Mouse (Mus musculus): ENCODE results near the gene Ecsit.

Ecsit gene

GRCm38 (mm10) chr9:22085022-22085834 lies at the start of gene Ecsit:
Ecsit (minus strand) TSS chr9:22085438.
- DNase-seq (ENCODE audit: low spot score in 2 of 2), result peak; percentile 96 to 97

GRCm38 (mm10) chr9:22134246-22134890 lies 49.1 kb upstream of the Ecsit start:
- no peak for DNase-seq (ENCODE audit: low spot score in 2 of 2)

GRCm38 (mm10) chr9:22132220-22132619 lies 47.0 kb upstream of the Ecsit start:
- DNase-seq (ENCODE audit: low spot score in 2 of 2), result no peak

GRCm38 (mm10) chr9:22131226-22131981 lies 46.2 kb upstream of the Ecsit start:
- peak in 1 of 2 experiments; percentile 28 for DNase-seq (ENCODE audit: low spot score in 2 of 2)

- DNase-seq (ENCODE audit: low spot score in 2 of 2), result no peak
These were observed 40.2 kb upstream of the Ecsit start for GRCm38 (mm10) chr9:22125246-22126027.

- no peak for DNase-seq (ENCODE audit: low spot score in 2 of 2)
These were observed 38.9 kb upstream of the Ecsit start for GRCm38 (mm10) chr9:22124169-22124568.

- DNase-seq (ENCODE audit: low spot score in 2 of 2), result no peak
These were observed 37.9 kb upstream of the Ecsit start for GRCm38 (mm10) chr9:22123069-22123609.

GRCm38 (mm10) chr9:22122005-22122404 lies 36.8 kb upstream of the Ecsit start:
- DNase-seq (ENCODE audit: low spot score in 2 of 2), result no peak

- no peak for DNase-seq (ENCODE audit: low spot score in 2 of 2)
These were observed 36.3 kb upstream of the Ecsit start for GRCm38 (mm10) chr9:22121545-22121944.

- no peak for DNase-seq (ENCODE audit: low spot score in 2 of 2)
These were observed 34.3 kb upstream of the Ecsit start for GRCm38 (mm10) chr9:22119543-22119942.

GRCm38 (mm10) chr9:22117754-22118456 lies 32.7 kb upstream of the Ecsit start:
- no peak for DNase-seq (ENCODE audit: low spot score in 2 of 2)

GRCm38 (mm10) chr9:22116740-22117426 lies 31.6 kb upstream of the Ecsit start, which contains the start of gene Elof1:
Elof1 (minus strand) TSS chr9:22117172.
- peak; percentile 94 to 96 for DNase-seq (ENCODE audit: low spot score in 2 of 2)

GRCm38 (mm10) chr9:22116086-22116485 lies 30.8 kb upstream of the Ecsit start:
- DNase-seq (ENCODE audit: low spot score in 2 of 2), result no peak

- DNase-seq (ENCODE audit: low spot score in 2 of 2), result no peak
These were observed 30.4 kb upstream of the Ecsit start for GRCm38 (mm10) chr9:22115635-22116034.

- DNase-seq (ENCODE audit: low spot score in 2 of 2), result no peak
These were observed 23.0 kb upstream of the Ecsit start for GRCm38 (mm10) chr9:22108194-22108593.

- no peak for DNase-seq (ENCODE audit: low spot score in 2 of 2)
These were observed 14.7 kb upstream of the Ecsit start for GRCm38 (mm10) chr9:22099922-22100321.

- no peak for DNase-seq (ENCODE audit: low spot score in 2 of 2)
These were observed 13.9 kb upstream of the Ecsit start, which contains the start of gene Cnn1 for GRCm38 (mm10) chr9:22098993-22099696. Cnn1 (plus strand) TSS chr9:22099216.

GRCm38 (mm10) chr9:22095854-22096307 lies 10.6 kb upstream of the Ecsit start:
- DNase-seq (ENCODE audit: low spot score in 2 of 2), result peak; percentile 69 to 84

GRCm38 (mm10) chr9:22092746-22093145 lies 7.5 kb upstream of the Ecsit start:
- DNase-seq (ENCODE audit: low spot score in 2 of 2), result no peak

Measured in heart, adult 9 months (tissue).